Mouse (Mus musculus) cerebellum, postnatal 25 days (tissue): ENCODE data around the gene Acot3.
A peak's percentile ranks its signal among the peaks of the same experiment; 100 is the strongest.
"Not testable (repeated sequence)": the region's sequence is repeated elsewhere in the genome, so short reads cannot be mapped to it uniquely, and the experiment has no call there.

Experiments
- DNase-seq, 2 experiments: peaks; one replicate each; pipeline ENCODE4 v3.0.0; 2021; ENCODE audit warnings: mixed read lengths in 2 of 2

Acot3 gene

DNA sequence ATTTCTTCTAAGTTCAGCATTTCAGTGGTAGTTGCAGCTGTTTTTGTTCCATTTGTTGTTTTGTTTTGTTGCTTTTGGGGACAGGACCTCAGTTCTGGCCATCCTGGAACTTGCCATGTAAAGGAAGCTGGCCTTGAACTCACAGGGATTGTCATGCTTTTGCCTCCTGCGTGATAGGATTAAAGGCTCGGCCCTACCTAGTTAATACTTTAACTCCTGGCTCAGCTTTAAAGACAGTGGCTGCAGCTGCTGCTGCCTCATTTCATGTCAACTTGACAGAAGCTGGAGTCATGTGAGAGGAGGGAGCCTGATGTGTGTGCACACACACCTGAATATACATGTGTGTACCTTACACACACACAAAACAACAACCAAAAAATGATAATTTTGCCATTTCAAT is 7.9 kb upstream of the Acot3 start:
- DNase-seq, result no peak

DNA sequence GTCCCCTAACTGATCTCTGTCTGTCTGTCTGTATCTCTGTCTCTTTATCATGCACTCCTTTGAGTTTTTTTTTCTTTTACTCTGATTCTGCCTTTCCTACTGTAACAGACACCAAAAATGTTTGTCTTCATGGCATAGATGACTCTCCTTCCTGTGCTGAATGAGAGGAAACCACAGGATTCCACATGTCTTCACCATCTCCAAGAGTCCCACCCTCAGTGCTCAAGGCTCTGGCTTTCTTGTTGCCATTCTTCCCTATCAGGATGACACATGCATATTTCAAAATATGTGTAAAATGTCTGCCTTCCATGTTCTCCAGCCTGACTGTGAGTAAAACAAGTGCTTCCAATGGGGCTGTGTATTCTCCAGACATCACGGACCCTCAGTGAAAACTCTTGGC is 5.0 kb upstream of the Acot3 start:
- no peak for DNase-seq

DNA sequence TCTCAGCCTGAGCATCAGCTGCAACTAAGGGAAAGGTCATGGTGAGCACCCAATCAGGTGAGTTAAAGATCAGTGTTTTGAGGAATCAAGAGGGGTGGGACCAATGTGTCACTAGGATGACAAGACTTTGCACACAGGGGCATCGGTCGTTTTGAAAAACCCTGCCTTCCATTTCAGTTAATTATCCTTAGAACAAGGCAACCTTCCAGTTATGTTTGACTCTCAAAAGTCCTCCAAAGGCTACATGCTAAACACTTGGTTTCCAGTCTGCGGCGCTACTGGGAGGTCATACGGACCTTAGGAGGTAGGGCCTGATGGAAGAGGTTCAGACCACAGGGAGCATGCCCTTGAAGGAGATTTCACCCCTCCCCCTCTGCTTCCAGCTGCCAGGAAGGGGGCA is 1.2 kb upstream of the Acot3 start:
- DNase-seq, result not testable (repeated sequence)

DNA sequence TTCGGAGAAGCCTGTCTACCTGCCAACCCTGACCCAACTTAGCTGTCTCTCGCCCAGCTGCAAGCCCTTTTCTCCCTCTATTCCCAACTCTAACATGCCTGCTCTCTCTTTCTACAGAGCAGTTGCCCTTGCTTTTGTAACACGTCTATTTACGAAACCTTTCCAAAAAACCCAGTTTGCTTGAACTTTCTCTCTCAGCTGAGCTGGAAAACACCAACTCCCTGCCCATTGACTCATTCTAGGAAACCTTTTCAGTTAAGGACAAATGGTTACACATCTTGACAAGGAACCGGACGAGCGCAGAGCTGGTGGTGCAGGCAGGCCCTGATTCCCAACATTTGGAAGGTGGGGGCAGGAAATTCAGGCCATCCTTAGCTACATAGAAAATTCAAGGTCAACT is 665 bp downstream of the Acot3 start:
- DNase-seq, result no peak

DNA sequence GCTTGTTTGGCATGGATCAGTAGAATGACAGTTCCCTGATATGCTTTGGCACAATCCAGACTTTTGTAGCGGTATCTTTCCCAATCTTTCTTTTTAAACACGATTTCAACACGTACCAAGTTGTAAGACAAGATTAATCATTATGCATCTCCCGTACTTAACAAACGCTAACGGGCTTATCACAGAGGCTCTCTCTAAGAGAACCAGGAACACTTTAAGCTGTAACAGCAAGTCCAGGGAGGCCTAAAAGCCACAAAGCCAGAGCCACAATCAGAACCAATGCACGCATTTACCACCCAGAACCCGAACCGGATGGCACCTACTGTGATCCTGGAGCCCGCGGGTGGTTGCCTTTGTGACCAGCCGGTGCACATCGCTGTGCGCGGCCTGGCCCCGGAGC is 1.2 kb downstream of the Acot3 start:
- DNase-seq, result peak; percentile 25 to 33

DNA sequence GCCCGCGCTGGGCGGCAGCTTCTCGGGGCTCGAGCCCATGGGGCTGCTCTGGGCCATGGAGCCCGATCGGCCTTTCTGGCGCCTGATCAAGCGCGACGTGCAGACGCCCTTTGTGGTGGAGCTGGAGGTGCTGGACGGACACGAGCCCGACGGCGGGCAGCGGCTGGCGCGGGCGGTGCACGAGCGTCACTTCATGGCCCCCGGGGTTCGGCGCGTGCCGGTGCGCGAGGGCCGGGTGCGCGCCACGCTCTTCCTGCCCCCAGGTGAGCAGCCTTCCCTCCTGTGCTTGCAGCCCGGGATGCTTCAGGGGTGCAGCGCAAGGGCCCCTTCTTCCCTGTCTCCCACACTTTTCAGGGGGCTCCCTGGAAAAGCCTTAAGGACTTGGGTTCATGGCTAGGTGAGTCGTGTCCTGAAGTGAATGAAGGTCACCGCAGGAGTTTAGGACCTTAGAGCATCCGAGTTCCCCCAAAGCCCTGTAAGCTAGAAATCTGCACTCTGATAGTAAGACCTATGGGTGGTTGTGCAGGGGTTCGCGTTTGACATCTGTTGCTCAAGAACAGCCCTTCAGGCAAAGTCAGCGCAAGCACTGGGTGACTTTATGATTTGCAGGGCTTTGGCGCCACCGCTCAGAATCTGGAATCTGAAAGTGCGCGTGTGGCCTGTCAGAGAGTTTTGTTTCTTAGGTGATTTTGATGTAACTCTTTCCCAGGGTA is 1.9 kb downstream of the Acot3 start:
- DNase-seq, result peak; percentile 29 to 48

DNA sequence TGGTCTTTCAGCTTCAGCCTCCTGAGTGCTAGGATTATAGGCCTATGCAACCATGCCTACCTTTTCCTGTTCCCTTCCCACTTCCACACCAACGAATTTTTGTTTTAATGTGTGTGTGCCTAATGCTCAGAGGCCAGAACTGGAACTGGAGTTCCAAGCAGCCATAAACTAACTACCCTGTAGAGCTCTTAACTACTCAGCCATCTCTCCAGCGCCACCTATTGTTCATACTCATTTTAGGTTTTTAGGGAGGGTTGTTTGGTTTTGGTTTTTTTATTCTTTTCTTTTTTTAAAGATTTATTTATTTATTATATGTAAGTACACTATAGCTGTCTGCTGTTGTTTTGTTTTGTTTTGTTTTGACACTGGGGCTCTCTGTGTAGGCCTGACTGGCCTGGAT is 9.0 kb downstream of the Acot3 start:
- DNase-seq, result peak in 1 of 2 experiments; percentile 9

DNA sequence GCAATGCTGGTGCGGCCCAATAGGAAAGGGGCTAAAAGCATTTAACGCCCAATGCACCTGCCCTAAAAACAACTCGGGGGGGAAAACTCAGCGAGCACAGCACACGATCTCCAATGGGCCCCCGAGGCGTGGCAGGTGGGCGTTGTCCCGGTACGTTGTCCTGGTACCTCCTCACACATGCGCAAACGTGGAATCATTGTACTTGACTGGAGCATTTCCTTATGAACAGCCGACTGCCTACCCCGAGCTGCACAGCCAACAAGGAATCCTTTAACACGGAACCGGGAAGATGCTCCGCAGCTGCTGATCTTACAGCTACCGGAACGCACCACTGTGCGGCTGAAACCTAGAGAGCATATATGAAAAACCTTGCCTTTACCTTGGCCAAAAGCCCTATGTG is 10.4 kb downstream of the Acot3 start:
- no peak for DNase-seq

DNA sequence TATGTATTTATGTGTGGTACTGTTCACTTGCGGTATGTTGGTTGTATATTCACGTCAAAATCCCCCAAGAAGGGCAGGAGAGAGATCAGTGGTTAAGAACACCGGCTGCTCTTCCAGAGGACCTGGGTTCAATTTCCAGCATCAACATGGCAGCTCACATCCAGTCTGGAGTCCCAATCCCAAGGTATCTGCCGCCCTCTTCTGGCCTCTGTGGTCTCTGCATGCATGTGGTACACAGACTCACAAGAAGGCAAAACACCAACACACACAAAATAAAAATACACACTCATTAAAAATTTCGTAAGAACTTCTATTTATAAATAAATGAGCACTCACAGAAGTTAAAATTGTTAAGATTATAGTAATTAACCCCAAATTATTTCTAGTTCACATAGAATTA is 11.3 kb downstream of the Acot3 start:
- peak; percentile 13 to 42 for DNase-seq

DNA sequence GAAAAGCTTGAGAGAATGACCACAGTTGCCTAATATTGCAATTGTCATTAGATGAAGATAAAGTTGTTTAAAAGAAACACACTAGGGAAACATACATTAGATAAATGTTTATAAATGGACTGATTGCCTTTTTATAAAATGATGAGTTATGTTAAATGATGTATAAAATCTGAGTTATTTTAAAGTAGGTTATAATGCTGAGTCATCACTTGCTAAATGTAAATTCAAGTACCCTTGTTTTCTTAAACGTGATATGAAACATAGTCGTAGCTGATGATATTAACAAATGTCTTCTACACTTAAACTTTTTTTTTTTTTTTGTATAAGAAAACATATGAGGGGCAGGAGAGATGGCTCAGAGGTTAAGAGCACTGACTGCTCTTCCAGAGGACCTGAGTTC is 11.9 kb downstream of the Acot3 start:
- no peak for DNase-seq

DNA sequence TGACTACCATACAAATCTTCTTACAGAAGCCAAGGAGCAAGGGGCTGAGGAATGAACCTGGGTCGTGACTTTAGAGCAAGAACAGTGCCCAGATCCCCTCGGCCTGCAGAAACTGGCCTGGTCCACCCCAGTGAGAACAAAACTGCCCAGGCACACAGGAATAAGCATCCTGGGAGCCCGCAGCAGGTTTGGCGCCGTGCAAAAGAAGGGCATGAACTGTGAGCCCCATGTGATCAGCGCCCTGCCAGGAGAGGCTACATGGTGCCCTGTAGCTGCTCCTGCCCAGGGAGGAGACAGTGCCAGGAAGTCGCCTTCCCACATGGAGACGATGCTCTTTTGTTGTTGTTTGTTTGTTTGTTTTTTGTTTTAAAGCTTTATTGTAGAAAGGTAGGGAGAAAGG is 12.7 kb downstream of the Acot3 start:
- no peak for DNase-seq

DNA sequence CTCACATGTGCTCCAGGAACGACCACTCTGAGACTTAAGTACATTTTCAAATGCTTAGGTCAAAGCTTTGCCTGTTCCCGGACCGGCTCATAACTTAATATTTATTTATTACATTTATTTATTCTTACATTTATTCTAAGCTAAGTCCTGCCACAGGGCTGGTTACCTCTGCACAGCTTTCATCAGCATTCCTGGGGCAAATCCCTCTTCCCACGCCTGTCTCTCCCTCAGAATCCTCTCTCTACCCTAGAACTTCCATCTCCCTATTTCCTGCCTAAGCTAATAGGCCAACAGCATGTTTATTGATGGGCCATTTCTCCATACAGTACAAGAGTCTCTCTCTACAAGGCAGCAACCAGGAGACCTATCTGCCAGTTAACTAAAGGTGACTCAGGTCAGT is 15.8 kb downstream of the Acot3 start:
- DNase-seq, result no peak

DNA sequence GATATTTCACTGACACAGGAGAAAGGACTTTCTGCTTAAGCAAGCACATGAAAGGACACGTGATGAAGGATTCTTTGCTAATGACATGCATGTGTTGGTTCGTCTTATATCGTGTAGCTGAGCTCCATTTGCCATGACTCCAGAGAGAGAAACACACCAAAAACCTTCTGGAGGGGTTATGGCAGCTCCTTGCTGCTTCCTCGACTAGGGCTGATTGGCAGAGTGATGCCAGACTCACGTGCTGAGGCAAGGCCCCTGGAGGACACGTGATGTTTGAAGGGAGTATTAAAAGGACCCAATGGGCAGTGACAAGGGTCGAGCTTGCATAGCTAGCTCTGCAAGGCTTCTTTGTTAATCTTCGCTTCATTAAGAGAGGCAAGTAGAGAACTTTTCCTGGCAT is 16.4 kb downstream of the Acot3 start:
- no peak for DNase-seq

DNA sequence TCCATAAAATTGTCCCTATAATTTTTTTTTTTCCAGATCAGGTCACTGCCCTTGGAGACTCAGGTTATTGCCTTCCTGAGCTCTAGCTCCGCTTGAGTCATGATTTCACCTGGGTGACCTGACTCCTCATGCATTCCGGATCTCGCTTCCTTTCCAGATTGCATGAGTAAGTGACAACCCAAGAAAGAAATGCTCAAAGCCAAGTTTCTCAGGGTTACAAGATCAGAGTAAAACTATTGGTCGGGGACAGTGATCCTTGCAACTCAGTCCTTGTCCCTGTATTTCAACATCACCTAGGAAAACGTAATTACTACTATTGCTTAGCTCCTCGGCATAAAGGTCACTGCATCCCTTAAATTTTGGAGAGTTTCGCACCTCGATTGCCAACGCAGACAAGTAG is 17.0 kb downstream of the Acot3 start, which contains the start of gene Acot5:
Gene Acot5 (plus strand): TSS at position 340 of the 400 bp plus-strand sequence.
- DNase-seq, result no peak

DNA sequence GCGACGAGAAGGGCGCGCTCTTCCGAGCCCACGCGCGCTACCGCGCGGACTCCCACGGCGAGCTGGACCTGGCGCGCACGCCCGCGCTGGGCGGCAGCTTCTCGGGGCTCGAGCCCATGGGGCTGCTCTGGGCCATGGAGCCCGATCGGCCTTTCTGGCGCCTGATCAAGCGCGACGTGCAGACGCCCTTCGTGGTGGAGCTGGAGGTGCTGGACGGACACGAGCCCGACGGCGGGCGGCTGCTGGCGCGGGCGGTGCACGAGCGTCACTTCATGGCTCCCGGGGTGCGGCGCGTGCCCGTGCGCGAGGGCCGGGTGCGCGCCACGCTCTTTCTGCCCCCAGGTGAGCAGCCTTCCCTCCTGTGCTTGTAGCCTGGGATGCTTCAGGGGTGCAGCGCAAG is 17.6 kb downstream of the Acot3 start:
- DNase-seq, result peak; percentile 53 to 60

DNA sequence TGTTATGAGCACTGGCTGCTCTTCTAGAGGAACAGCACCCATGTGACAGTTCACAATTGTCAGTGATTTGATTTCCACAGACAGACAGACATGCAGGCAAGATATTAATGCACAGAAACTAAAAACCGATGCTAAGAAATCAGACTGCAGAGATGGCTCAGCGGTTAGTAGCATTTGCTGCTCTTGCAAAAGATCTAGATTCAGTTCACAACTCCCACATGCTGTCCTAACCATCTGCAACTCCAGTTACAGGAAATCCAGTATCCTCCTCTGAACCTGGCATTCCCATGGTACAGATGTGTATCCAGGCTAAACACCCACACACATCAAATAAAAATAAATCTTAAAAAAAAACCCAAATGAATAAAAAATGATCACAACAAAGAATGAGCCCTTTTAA is 19.8 kb downstream of the Acot3 start:
- DNase-seq, result no peak

DNA sequence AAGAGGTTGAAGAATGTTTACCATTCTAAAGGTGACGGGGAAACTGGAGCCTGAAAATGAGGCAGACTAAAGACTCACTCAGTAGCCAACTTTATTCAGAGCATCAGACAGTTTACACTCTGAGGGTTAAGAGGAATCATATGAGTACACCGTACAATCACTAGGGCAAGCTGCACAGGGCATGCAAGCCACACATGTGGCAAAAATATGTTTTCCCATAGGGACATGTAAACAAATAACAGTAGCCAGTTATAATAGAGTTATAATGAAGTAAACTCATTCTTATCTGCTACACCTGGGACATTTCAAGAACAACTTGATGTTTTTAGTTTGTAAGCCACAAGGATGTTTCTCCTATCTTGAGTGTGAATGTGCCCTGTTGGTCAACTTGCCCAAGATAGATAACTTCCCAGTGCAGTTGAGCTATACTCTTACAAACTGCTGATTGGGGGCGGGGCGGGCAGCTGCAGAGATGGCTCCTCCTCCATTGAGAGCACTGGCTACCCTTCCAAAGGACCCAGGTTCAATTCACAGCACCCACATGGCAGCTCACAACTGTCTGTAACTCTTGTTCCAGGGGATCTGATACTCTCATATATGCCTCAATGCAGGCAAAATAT is 25.5 kb downstream of the Acot3 start:
- DNase-seq, result no peak

DNA sequence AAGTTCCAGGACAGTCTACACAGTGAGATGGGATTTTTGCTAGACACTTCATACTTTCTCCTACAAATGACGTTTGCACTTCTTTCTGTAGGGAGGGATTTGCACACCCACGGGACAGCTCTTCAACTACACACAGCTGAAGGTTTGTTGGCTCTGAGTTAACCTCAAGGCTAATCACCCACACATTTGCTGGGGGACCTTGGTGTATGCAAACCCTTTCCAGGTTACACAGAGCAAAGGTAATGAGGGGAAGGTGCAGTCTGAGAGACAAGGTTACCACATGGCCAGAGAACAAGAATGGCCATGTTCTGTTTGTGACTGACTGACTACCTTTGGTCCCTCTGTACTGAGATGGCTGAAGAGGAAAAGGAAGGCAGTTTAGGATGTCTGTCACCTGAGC is 31.9 kb downstream of the Acot3 start:
- DNase-seq, result no peak

DNA sequence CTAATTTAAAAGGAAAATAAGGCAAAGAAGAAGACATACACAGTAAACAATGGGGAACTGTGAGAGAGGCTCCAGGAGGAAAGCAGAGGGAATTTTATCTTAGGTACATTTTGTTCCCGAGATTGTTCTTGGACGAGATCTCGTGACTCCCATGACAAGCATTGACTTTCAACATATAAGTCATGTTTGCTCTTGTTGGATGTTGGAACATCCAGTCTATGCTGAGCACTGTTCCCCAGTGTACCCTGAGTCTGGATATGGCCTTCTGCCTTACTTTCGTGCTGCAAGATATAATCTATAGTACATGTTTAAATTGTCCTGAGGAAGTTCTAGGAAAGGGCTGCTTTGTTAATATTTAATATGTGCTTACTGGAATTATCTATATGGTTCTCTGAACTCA is 32.6 kb downstream of the Acot3 start:
- no peak for DNase-seq

DNA sequence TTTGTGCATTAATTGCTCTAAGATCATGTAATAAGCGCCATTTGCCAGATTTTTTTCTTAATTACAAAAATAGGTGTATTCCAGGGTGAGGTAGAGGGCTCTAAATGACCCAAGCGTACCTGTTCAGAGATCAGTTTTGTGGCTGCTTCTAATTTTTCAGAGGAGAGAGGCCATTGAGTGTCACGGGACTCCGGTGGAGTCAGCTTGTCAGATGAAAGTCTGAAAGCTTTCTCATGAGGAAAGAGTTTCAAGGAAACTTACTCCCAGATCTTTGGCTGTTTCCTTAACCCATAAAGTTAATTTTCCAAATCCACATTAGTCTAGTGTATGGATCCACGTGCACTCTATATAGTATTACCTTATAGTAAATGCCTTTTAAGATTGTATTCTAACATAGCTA is 42.7 kb downstream of the Acot3 start:
- DNase-seq, result not testable (repeated sequence)

DNA sequence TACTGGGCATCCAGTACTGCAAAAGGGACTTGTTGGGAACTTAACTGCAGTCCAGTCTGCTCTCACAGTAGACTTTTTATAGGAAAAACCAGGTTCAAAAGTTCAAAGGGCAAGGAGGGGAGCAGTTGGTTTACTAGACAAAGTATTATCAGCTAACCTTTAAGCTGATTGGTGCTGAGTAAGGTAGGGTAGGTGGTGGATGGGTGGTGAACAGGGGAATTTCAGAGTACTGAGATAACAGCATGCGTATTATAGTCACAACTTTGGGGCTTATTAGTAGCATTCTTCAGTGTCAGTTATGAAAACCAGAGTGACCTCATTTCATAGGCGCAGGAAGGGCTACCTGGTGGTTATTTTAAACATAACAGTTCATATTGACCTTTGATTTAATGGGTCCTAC is 47.7 kb downstream of the Acot3 start:
- DNase-seq, result no peak

DNA sequence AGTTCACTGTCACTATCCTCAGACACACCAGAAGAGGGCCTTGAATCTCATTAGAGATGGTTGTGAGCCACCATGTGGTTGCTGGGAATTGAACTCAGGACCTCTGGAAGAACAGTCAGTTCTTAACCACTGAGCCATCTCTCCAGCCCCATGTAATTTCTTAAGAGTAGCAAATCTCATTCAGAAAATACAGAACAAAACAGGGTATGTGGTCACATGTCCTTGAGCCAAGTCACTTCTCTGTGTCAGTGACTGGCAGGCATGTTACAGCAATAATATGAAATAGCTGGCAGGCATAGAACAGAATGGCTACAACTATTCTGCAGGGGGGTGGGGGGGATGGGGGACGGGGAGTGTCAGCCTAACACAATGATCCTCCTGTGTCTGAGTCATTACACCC is 48.1 kb downstream of the Acot3 start:
- DNase-seq, result no peak

DNA sequence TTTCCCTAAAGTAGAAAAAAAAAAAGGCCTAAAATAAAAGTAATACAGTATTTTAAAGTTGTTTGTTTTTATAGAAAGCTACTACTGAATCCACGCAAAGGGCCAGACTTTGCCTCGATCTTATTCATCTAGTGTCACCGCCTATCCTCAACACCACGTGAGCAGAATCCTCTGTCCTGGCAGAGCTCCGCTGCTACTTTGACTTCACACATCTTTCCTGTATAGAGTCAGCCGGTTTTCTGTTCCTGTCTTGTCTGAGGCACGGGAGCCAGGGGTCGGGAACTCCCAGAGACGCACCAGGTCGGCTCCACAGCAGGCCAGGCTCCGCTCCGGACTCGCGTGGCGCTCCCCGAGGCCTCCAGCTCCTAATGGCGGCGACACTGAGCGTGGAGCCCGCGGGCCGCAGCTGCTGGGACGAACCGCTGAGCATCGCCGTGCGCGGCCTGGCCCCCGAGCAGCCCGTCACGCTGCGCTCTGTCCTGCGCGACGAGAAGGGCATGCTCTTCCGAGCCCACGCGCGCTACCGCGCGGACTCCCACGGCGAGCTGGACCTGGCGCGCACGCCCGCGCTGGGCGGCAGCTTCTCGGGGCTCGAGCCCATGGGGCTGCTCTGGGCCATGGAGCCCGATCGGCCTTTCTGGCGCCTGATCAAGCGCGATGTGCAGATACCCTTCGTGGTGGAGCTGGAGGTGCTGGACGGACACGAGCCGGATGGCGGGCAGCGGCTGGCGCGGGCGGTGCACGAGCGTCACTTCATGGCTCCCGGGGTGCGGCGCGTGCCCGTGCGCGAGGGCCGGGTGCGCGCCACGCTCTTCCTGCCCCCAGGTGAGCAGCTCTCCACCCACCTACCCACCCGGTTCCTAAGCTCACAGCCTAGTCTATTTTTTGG is 48.9 kb downstream of the Acot3 start, which contains the start of gene Acot6:
Gene Acot6 (plus strand): TSS at position 51 of the 889 bp plus-strand sequence.
- peak; percentile 67 to 69 for DNase-seq

DNA sequence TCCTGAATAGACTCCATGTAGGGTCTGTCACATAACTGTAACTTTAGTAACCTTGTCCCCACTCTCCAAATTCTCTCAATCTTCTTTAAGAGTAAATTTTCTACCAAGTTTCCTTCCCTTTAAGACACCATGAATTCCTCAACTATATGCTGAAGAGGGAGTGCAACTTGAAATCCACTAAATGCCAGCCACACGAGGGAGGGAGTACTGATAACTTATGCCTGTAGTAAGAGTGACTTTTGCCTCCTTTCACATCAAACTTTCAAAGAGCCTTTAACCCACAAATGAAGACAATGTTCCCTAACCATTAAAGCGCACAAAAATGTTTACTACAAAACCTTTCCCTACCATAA is 49.5 kb downstream of the Acot3 start:
- DNase-seq, result no peak
